Mouse (Mus musculus) myocyte (in vitro differentiated cells): Measurements from ENCODE around the gene Cactin. TPM values are rescaled to one million over a fixed set of nuclear protein-coding genes. Genes with fewer than 3 reads are reported as not detected.

Source experiments
- H3K27me3 ChIP-seq: one replicate; pipeline ENCODE4 v1.6.1; 2011; ENCODE audit not compliant: control insufficient read depth, insufficient read depth, insufficient read length
- H3K36me3 ChIP-seq: one replicate; pipeline ENCODE4 v1.6.1; 2011; ENCODE audit not compliant: control insufficient read depth, insufficient read depth
- H3K4me2 ChIP-seq: one replicate; pipeline ENCODE4 v1.6.1; 2011; ENCODE audit warnings: low read depth, control low read depth
- H3K4me3 ChIP-seq: one replicate; pipeline ENCODE4 v1.5.1; 2011; ENCODE audit warnings: mild to moderate bottlenecking, control low read depth, moderate library complexity
- H3K79me2 ChIP-seq: one replicate; pipeline ENCODE4 v1.6.1; 2011; ENCODE audit not compliant: control insufficient read depth, insufficient read depth
- H3ac ChIP-seq: one replicate; pipeline ENCODE4 v1.6.1; 2011; ENCODE audit not compliant: control insufficient read depth, insufficient read length
- CEBPB ChIP-seq: IDR thresholded peaks from 2 replicates; pipeline ENCODE4 v1.6.1; 2011; ENCODE audit warnings: mild to moderate bottlenecking, moderate library complexity; ENCODE audit not compliant: poor library complexity, insufficient read depth, severe bottlenecking
- E2F4 ChIP-seq: IDR thresholded peaks from one replicate; pipeline ENCODE4 v1.6.1; 2011; ENCODE audit warnings: mild to moderate bottlenecking, control low read depth, moderate library complexity; ENCODE audit not compliant: insufficient read depth
- MAX ChIP-seq: IDR thresholded peaks from one replicate; pipeline ENCODE4 v1.6.1; 2011; ENCODE audit warnings: low read depth, mild to moderate bottlenecking, control low read depth
- MYOD1 ChIP-seq, 3 experiments: IDR thresholded peaks; one replicate each; pipeline ENCODE4 v1.6.1; 2011; ENCODE audit warnings: control low read depth in 2 of 3, low read depth in 2 of 3, mild to moderate bottlenecking in 2 of 3, moderate library complexity in 1 of 3; ENCODE audit not compliant: insufficient read length in 2 of 3, control insufficient read depth in 1 of 3
- MYOG ChIP-seq, 3 experiments: IDR thresholded peaks; one replicate each; pipeline ENCODE4 v1.6.1; 2011; ENCODE audit warnings: control low read depth in 2 of 3, low read depth in 2 of 3, mild to moderate bottlenecking in 2 of 3; ENCODE audit not compliant: insufficient read length in 2 of 3, control insufficient read depth in 1 of 3, insufficient read depth in 1 of 3
- POLR2A ChIP-seq: IDR thresholded peaks from one replicate; pipeline ENCODE4 v1.6.1; 2011; ENCODE audit warnings: low read depth, mild to moderate bottlenecking, control low read depth, moderate library complexity; ENCODE audit not compliant: insufficient read length
- POLR2AphosphoS2 ChIP-seq: IDR thresholded peaks from one replicate; pipeline ENCODE4 v1.6.1; 2011; ENCODE audit warnings: low read depth, control low read depth; ENCODE audit not compliant: insufficient read length
- REST ChIP-seq: IDR thresholded peaks from one replicate; pipeline ENCODE4 v1.6.1; 2011; ENCODE audit warnings: mild to moderate bottlenecking, control low read depth, moderate library complexity; ENCODE audit not compliant: insufficient read depth, insufficient read length
- SRF ChIP-seq: IDR thresholded peaks from one replicate; pipeline ENCODE4 v1.6.1; 2011; ENCODE audit warnings: low read depth; ENCODE audit not compliant: control insufficient read depth, insufficient read length
- TCF12 ChIP-seq: IDR thresholded peaks from one replicate; pipeline ENCODE4 v1.6.1; 2011; ENCODE audit warnings: mild to moderate bottlenecking, control low read depth; ENCODE audit not compliant: poor library complexity, insufficient read depth, severe bottlenecking
- TCF3 ChIP-seq: IDR thresholded peaks from one replicate; pipeline ENCODE4 v1.6.1; 2011; ENCODE audit warnings: low read depth, control low read depth; ENCODE audit not compliant: insufficient read length
- USF1 ChIP-seq: IDR thresholded peaks from one replicate; pipeline ENCODE4 v1.6.1; 2011; ENCODE audit warnings: low read depth, mild to moderate bottlenecking, control low read depth, moderate library complexity
- polyA plus RNA-seq: library from polyadenylated mRNA; unstranded; fragments of >200 nt; fragmentation: generic; extraction: Trizol; gene quantifications from one replicate; pipeline ENCODE4 v1.2.1, GENCODE M21; 2012; ENCODE audit warnings: missing spikeins

Cactin gene
- polyA plus RNA-seq, 1 experiment = 31.3 TPM

DNA sequence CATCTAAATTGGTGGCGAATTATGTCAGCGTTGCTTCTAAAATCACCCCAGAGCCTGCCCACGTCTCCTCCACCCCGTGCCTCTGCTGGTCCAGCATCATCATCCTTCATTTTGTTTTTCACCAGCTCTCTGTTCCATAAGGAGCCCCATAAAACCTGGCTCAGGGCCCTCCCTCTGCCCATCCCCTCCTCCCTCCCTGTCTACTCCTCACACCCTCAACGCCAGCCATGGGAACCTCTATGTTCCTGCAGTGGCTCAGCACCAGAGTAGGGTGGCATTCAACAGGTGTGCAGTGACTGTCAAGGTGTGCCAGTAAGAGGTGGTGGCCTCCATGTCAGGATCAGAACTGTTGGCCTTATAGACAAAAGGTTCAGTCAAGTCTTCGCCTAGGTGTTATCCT, 25.7 kb upstream of the Cactin start:
- Histone ChIP-seq H3K4me3 (no peak overlapping the region), H3K27me3 (no peaks in the 10 kb centered on the region), H3K36me3 (no peaks in the 10 kb centered on the region), H3ac (no peak overlapping the region), H3K79me2 (peaks cover 54% of the 10 kb centered on the region), H3K4me2 (no peak overlapping the region)
- TF ChIP-seq MYOG (IDR thresholded peaks at IDR 0.05; ENCODE audit: control insufficient read depth in 1 of 3, insufficient read depth in 1 of 3, insufficient read length in 2 of 3, low read depth in 2 of 3) (no peak), CEBPB (no peak), TCF3 (no peak), POLR2A (no peak), POLR2AphosphoS2 (no peak), MYOD1 (IDR thresholded peaks at IDR 0.05; ENCODE audit: control insufficient read depth in 1 of 3, insufficient read length in 2 of 3, low read depth in 2 of 3) (no peak)

GRCm38 (mm10) chr10:81297246-81297645, 23.7 kb upstream of the Cactin start:
- H3K27me3 ChIP-seq = no peaks in the 10 kb centered on the region
- H3K36me3 ChIP-seq = no peaks in the 10 kb centered on the region
- TF ChIP-seq MYOD1 (IDR thresholded peaks at IDR 0.05; ENCODE audit: control insufficient read depth in 1 of 3, insufficient read length in 2 of 3, low read depth in 2 of 3) (no peak), CEBPB (no peak), REST (no peak)
- H3K79me2 ChIP-seq = peaks cover 54% of the 10 kb centered on the region
- H3K4me3 ChIP-seq = no peak overlapping the region
- H3ac ChIP-seq = no peak overlapping the region
- no peak overlapping the region for H3K4me2 ChIP-seq

DNA sequence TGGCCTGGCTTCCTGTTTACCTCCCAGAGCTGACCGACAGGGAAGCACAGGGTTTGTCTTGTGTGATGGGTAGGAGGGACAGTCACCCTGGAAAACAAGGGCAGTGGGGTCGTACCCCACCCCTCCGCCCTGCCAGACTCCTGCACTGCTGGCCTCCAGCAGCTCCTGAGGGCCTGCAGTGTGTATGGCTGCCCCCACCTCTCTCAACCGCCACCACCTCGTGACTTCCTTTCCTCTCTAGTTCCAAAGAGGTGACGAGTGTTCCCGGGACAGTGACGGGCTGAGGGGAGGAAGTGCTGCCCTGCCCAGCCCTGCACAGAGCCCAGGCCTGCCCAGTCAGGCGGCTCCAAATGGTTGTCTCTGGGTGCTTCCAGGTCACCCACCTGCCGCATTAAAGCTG, 23.1 kb upstream of the Cactin start:
- no peaks in the 10 kb centered on the region for H3K36me3 ChIP-seq
- H3K4me3 ChIP-seq = no peak overlapping the region
- no peak for TF ChIP-seq USF1
- no peak for TF ChIP-seq REST
- TF ChIP-seq MYOG (IDR thresholded peaks at IDR 0.05; ENCODE audit: control insufficient read depth in 1 of 3, insufficient read depth in 1 of 3, insufficient read length in 2 of 3, low read depth in 2 of 3) = no peak
- no peak for TF ChIP-seq TCF12
- no peak for TF ChIP-seq POLR2AphosphoS2
- no peak for TF ChIP-seq TCF3
- no peak for TF ChIP-seq E2F4
- no peak for TF ChIP-seq SRF
- TF ChIP-seq POLR2A = no peak
- TF ChIP-seq CEBPB = no peak
- TF ChIP-seq MAX = no peak
- no peak for TF ChIP-seq MYOD1 (IDR thresholded peaks at IDR 0.05; ENCODE audit: control insufficient read depth in 1 of 3, insufficient read length in 2 of 3, low read depth in 2 of 3)
- H3K27me3 ChIP-seq = no peaks in the 10 kb centered on the region
- H3ac ChIP-seq = no peak overlapping the region
- H3K79me2 ChIP-seq = peaks cover 54% of the 10 kb centered on the region
- no peak overlapping the region for H3K4me2 ChIP-seq

DNA sequence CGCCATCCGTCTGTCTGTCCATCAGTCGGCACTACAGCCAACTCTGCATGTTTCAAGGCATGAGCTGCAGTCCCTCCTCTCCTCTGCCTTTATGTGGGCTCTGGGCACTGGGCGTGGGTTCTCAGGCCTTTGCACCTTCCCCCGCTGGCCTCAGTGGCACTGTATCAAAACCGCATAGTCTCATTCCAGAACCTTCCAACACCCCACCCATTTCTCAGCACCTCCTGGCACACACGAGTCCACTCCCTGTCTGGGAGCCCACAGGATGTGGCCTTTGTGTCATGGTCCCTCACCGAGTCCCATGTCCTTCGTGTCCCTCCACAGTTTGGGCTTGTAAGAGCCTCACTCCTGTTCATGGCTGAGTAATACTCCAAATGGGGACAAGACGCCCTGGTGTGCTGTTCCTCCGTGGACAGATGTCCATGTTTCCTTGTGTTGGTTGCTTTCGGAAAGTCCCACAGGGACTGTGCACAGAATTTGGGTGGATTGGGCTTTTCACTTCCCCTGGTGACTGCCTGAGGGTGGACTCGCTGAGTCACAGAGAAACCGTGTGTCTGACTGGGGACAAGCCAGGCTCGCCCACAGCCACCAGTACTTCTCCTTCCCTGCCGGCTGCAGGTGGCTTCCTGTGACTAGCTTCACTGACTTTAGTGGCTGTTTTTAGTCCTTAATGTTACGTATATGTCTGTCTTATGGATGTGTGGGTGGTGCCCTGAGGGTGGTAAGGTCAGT, 22.4 kb upstream of the Cactin start:
- H3K4me2 ChIP-seq = no peak overlapping the region
- peaks cover 57% of the 10 kb centered on the region for H3K79me2 ChIP-seq
- no peaks in the 10 kb centered on the region for H3K36me3 ChIP-seq
- no peaks in the 10 kb centered on the region for H3K27me3 ChIP-seq
- no peak overlapping the region for H3ac ChIP-seq
- no peak overlapping the region for H3K4me3 ChIP-seq
- TF ChIP-seq TCF3 (no peak), E2F4 (no peak), MAX (no peak), MYOG (IDR thresholded peaks at IDR 0.05; ENCODE audit: control insufficient read depth in 1 of 3, insufficient read depth in 1 of 3, insufficient read length in 2 of 3, low read depth in 2 of 3) (no peak), MYOD1 (IDR thresholded peaks at IDR 0.05; ENCODE audit: control insufficient read depth in 1 of 3, insufficient read length in 2 of 3, low read depth in 2 of 3) (no peak), SRF (no peak), POLR2AphosphoS2 (no peak), USF1 (no peak), TCF12 (no peak), REST (no peak), CEBPB (no peak), POLR2A (no peak)

DNA sequence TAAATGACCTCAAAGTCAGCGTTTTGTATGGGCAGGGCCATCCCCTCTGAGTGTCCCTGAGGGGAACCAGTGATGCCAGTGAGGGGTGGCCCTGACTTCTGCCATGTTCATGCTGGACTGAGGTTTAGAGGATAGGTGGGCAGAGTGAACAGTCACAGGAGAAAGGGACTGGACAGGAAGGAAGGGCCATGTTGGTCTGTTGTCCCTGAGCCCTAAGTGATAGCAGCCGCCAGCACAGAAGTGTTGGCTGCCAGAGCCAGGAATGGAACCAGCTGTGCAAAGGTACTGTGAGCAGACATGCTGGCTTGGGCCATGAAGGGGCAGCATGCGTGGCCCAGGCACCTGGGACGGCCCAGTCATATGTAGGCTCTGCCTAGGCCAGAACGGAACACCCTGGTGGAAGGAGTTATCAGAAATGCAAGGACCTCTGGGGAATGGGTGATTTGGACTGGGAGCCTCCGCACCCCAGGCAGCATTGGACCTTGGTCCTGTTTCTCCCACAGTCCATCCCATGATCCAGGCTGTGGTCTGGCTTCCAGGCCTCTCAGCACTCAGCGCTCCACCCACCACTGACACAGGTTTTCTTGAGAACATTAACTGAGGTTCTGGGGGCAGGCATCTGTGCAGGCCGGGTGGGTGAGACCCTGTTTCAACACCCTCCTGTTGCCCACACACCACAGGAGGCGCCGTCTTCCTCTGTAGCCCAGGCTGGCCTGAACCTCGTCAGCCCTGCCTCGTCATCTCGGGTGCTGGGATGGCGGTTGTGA, 21.1 kb upstream of the Cactin start:
- Histone ChIP-seq H3K36me3 (no peaks in the 10 kb centered on the region), H3K4me2 (no peak overlapping the region)
- no peak for TF ChIP-seq TCF12
- no peak for TF ChIP-seq MAX
- TF ChIP-seq TCF3 = no peak
- TF ChIP-seq MYOG (IDR thresholded peaks at IDR 0.05; ENCODE audit: control insufficient read depth in 1 of 3, insufficient read depth in 1 of 3, insufficient read length in 2 of 3, low read depth in 2 of 3) = no peak
- no peak for TF ChIP-seq E2F4
- no peak for TF ChIP-seq SRF
- TF ChIP-seq CEBPB = no peak
- no peak for TF ChIP-seq POLR2AphosphoS2
- TF ChIP-seq REST = no peak
- TF ChIP-seq USF1 = no peak
- no peak for TF ChIP-seq POLR2A
- no peak for TF ChIP-seq MYOD1 (IDR thresholded peaks at IDR 0.05; ENCODE audit: control insufficient read depth in 1 of 3, insufficient read length in 2 of 3, low read depth in 2 of 3)

More for the DNA sequence above, 21.1 kb upstream of the Cactin start:
- Histone ChIP-seq H3K4me3 (no peak overlapping the region), H3K79me2 (peaks cover 45% of the 10 kb centered on the region), H3ac (no peak overlapping the region), H3K27me3 (no peaks in the 10 kb centered on the region)
